Mouse (Mus musculus) induced T-regulatory cell, adult 2 months (primary cell): Measurements from ENCODE around the gene Gm20538.
A peak's percentile ranks its signal among the peaks of the same experiment; 100 is the strongest.

Source experiments
- DNase-seq: peaks from one replicate; pipeline ENCODE4 v3.0.0-alpha.2; 2012; ENCODE audit warnings: low read depth

Gene Gm20538

GRCm38 (mm10) chr19:44552731-44553130 is at the start of gene Gm20538:
TSS of gene Gm20538 (minus strand) at chr19:44552831.
- DNase-seq: no peak

- no peak for DNase-seq
These were observed 41.5 kb upstream of the Gm20538 start for GRCm38 (mm10) chr19:44594180-44594579.

- no peak for DNase-seq
These were observed 39.0 kb upstream of the Gm20538 start for GRCm38 (mm10) chr19:44591638-44592037.

- no peak for DNase-seq
These were observed 38.4 kb upstream of the Gm20538 start for GRCm38 (mm10) chr19:44590992-44591391.

DNA sequence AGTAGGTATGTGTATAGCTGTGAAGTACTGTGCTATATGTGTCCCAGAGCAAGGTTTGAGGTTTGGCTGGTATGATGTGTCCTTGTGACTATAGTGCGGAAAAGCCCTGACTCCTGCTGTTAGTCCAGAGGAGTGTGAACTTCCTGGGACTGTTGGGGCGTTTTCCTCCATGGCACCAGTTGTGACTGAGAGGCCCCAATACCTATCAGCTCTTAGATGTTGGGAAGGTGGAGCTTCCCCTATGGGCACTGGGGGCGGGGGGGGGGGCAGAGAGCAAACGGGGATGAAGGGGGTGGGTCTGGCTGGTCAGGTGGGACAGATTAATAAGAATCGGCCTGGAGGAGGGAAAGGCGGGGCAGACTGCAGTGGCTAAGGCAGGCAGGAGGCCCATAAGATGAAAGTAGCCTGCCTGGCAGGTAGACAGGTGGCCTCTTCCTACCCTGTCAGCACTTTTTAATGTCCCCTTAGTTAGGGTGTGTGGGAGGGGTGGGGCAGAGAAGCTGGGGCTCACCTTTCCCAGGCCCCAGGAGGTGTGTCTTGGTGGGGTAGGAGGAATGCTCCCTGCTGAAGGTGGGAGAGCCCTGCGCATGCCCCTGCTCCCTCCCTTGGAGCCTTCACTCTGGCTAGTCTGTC is 37.1 kb upstream of the Gm20538 start:
- no peak for DNase-seq

DNA sequence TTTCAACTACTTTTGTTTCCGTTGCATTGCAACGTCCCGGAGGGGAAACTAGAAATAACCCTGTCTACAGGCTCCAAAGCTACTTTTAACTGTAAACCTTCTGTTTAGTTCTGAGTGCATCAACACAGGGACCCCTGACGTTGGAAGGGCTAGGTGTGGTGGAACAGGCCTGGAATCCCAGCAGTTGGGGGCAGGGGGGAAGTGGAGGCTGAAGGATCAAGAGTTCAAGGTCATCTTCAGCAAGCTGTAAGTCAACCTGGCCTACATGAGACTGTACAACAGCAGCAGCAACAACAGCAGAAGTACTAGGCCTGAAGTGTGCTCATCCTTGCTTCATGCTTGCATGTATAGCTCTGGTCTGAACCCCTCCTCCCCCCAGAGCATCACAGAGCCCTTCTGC is 35.4 kb upstream of the Gm20538 start:
- DNase-seq: no peak

GRCm38 (mm10) chr19:44582638-44583309 is 30.1 kb upstream of the Gm20538 start:
- DNase-seq: peak; percentile 91

DNA sequence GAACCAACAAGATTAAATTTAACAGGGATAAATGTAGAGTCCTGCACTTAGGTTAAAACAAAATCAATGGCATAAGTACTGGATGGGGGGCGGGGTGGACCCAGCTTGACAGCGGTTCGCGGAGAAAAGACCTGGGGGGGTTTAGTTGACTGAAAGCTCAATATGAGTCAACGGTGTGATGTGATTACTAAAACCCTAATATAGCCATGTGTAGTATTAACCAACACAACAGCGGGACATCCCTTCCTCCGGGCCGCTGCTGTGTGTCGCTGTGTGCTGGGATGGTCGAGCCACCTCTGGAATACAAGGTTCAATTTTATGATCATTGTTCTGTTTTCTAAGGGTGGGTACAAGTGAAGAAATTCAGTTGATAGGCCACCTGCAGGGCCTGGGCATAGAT is 29.5 kb upstream of the Gm20538 start:
- DNase-seq: no peak

DNA sequence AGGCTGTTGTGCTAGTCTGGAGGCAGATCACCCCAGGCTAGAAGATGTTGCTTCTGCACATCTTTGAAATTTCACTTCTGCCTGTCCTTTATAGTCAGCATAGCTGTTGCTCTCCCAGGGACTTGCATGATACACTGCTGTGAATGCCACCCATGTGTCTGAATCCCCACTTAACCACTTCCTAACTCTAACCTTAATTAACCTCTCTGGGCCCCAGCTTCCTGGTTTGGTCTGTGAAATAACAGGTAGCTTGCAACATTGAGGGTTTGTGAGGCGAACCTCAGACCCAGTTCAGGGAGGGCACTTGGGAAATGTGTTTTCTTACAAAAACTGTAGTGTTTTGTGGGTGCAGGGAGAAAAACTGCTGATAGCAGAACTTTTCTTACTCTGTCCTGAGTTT is 25.4 kb upstream of the Gm20538 start:
- peak; percentile 35 for DNase-seq

GRCm38 (mm10) chr19:44576275-44576674 is 23.6 kb upstream of the Gm20538 start:
- DNase-seq: no peak

GRCm38 (mm10) chr19:44567763-44568162 is 15.1 kb upstream of the Gm20538 start:
- DNase-seq: no peak

DNA sequence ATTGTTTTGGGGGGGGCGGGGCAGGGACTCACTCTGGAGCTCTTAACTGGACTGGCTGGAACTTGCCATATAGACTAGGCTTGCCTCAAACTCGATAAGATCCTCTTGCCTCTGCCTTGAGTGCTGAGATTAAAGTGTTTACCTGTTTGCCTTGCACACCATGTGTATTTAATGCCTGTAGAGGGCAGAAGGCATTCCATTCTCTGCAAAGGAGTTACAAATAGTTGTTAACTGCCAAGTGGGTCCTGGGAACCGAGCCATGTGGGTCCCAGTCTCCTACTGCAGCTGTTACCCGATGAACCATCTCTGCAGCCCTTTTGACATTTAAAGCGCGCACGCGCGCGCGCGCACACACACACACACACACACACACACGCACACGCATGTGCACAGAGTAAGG is 11.4 kb upstream of the Gm20538 start:
- no peak for DNase-seq

DNA sequence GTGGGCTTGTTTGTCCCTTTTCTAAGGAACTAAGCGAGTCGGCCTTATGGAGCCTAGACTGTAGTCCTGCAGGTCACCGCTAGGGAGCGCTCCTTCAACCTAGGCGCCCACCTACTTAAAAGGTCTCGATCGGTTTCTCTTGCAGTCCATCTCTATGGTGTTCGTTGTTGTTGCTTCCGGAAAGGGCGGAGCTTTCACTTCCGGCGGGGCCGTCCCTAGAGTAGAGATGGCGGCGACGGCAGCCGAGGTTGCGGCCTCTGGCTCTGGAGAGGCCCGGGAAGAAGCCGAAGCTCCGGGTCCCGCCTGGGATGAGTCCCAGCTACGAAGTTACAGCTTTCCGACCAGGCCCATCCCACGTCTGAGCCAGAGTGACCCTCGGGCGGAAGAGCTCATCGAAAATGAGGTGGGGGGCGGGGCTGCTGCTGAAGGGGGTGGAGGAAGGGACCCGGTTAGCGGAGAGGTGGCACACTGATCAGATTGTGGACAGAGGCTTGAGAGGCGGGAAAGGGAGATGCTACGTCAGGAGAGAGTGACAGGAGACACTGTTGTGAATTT is 10.1 kb upstream of the Gm20538 start, which contains the start of gene Hif1an:
Gene Hif1an, plus strand, starts transcription at position 199 of the 555 bp plus-strand sequence.
- DNase-seq: peak; percentile 99

GRCm38 (mm10) chr19:44554861-44555590 is 2.4 kb upstream of the Gm20538 start, which contains the start of gene Ndufb8:
TSS of gene Ndufb8 (minus strand) at chr19:44555440.
- DNase-seq: peak; percentile 95

DNA sequence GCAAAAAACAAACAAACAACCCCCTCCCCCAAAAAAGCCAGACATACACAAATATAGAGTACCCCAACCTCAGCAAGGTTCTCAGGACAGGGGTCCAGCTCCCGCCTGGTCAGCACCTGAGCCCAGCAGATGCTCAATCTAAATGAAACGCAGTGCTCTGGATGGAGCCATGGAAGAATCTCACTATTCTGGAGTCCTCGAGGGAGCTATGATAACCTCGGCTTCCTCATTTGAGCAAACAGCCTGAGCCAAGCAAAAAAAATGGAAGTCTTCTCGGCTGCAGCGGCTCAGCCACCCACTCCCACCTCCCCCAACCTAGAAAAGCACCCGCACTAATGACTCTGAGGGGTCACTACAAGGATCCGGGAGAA is 1.8 kb upstream of the Gm20538 start:
- DNase-seq: no peak

- DNase-seq: no peak
These were observed 655 bp upstream of the Gm20538 start for GRCm38 (mm10) chr19:44553286-44553685.

- no peak for DNase-seq
These were observed 7.2 kb downstream of the Gm20538 start, which contains the start of gene Sec31b for GRCm38 (mm10) chr19:44545321-44546041. TSS of gene Sec31b (minus strand) at chr19:44545864.

DNA sequence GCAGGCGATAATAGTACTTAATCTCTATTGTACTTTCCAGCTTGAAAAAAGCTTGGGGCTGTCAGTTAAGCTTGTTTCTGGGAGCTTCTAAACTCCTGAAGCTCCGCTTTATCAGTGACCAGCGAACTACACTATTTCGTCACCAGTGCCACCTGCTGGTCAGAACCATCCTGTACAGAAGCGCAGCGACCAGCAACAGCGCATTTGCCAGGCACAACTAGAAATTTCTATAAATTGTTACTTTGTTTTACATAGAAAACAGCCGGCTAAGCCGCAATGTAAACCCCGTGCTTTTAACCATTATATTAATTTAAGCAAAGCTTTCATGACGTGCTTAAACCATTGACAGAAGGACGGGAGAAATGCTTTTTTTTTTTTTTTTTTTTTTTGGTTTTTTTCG is 7.9 kb downstream of the Gm20538 start:
- DNase-seq: peak; percentile 79

GRCm38 (mm10) chr19:44544372-44544771 is 8.3 kb downstream of the Gm20538 start:
- no peak for DNase-seq

DNA sequence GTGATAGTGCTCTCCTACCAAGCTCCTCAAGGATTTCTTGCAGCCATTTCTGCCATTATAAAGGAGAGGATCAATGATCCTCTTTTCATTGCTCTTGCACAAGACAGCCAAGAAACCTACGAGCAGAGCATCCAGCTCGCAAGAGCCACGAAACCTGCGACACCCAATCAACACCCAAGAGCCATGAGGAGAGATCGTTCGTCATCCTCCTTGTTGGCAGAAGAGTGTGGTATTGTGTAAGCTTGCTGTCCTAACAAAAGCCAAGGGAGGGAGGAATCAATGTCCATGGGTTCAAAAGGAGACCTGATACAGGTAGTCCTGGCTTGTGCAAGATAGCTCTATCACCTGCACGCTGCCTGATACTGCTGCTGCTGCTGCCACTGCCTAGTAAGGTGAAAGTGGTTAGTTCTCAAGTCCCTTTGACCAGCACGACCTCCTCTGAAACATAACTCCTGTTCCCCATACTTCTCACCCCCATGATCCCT is 9.9 kb downstream of the Gm20538 start:
- DNase-seq: no peak

GRCm38 (mm10) chr19:44537416-44537815 is 15.2 kb downstream of the Gm20538 start:
- DNase-seq: no peak

- no peak for DNase-seq
These were observed 17.3 kb downstream of the Gm20538 start for GRCm38 (mm10) chr19:44535376-44535775.
